In the genomic region with DNA sequence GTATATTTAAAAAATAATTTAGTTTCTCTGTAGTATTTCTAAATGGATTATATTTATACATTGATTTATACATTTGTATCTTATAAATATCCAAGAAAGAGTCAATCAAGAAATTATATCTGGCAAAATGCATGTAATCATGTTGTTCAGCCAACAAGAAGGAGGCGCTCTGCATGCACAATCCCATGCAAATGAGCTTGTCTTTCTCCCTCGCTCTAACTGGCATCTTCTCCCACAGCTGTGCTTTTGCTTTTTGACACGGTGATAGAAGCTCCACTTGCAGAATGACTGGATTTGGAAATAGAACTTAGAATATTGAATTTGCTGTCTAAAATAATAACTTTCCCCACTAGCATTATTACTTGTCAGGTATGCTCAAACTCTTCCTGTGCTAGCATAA, we compare ENCODE assay signal across 23 mouse cellular contexts.
DNase-seq lines count a peak whose midpoint lies in the region; ATAC-seq and TF ChIP-seq lines count a peak whose summit lies in the region.
"Had no signal": no experiment of that assay in that cellular context is flagged by ENCODE, and none has a peak within 500 bp of the region (broad histone marks: within the 10 kb centered on the region; RNA-seq: fewer than 3 reads in every experiment).

No protein-coding gene starts in this region.

- H3K4me2 ChIP-seq in hindbrain, embryonic 13.5 days: no peak overlapping the region
- H3K4me2 ChIP-seq: embryonic facial prominence, embryonic 13.5 days; embryonic facial prominence, embryonic 15.5 days; forebrain, embryonic 12.5 days; forebrain, embryonic 15.5 days had no signal

- TF ChIP-seq CTCF in layer of hippocampus, adult 2 months (conservative IDR thresholded peaks at IDR 0.05): 0 out of 2 replicates have a peak, but pooled peaks have one; percentile 8
- TF ChIP-seq CTCF in brain, embryonic 14.5 days (IDR thresholded peaks at IDR 0.05; ENCODE audit: borderline replicate concordance, extremely low read depth, insufficient read depth, insufficient read length): no peak

- no peaks in the 10 kb centered on the region for H3K36me3 ChIP-seq in hindbrain, embryonic 13.5 days
- H3K36me3 ChIP-seq: embryonic facial prominence, embryonic 13.5 days; embryonic facial prominence, embryonic 15.5 days; forebrain, embryonic 10.5 days; forebrain, embryonic 12.5 days; forebrain, embryonic 15.5 days had no signal

- no peak overlapping the region for H3K27ac ChIP-seq in layer of hippocampus, adult 2 months
- no peak overlapping the region for H3K27ac ChIP-seq in hindbrain, embryonic 13.5 days
- H3K27ac ChIP-seq: embryonic facial prominence, embryonic 13.5 days; embryonic facial prominence, embryonic 15.5 days; forebrain, embryonic 10.5 days; forebrain, embryonic 12.5 days; forebrain, embryonic 15.5 days had no signal

- WGBS in hindbrain, embryonic 13.5 days: 80% methylated on average over 3 of the region's 3 CpGs

- peak; percentile 45; the same call in 1 of the 2 replicates for ATAC-seq in frontal cortex, adult (ENCODE audit: low TSS enrichment)
- ATAC-seq in hindbrain, embryonic 13.5 days (ENCODE audit: low FRiP score): no peak
- ATAC-seq: forebrain, embryonic 15.5 days had no signal

- H3K9me3 ChIP-seq in hindbrain, embryonic 13.5 days: no peaks in the 10 kb centered on the region
- H3K9me3 ChIP-seq: embryonic facial prominence, embryonic 13.5 days; embryonic facial prominence, embryonic 15.5 days; forebrain, embryonic 10.5 days; forebrain, embryonic 12.5 days; forebrain, embryonic 15.5 days had no signal

- no peaks in the 10 kb centered on the region for H3K27me3 ChIP-seq in hindbrain, embryonic 13.5 days
- H3K27me3 ChIP-seq: embryonic facial prominence, embryonic 13.5 days; embryonic facial prominence, embryonic 15.5 days; forebrain, embryonic 12.5 days; forebrain, embryonic 15.5 days had no signal

- peaks cover 10% of the 10 kb centered on the region for H3K4me1 ChIP-seq in hindbrain, embryonic 13.5 days (replicated peaks)
- H3K4me1 ChIP-seq: embryonic facial prominence, embryonic 13.5 days; embryonic facial prominence, embryonic 15.5 days; forebrain, embryonic 15.5 days had no signal

- no peak for TF ChIP-seq POLR2A in brain, embryonic 14.5 days (IDR thresholded peaks at IDR 0.05; ENCODE audit: borderline replicate concordance, extremely low read depth, insufficient read depth, insufficient read length, poor library complexity, severe bottlenecking)

- DNase-seq in frontal cortex, postnatal 14 days (ENCODE audit: low spot score in 2 of 2): no peak
- no peak for DNase-seq in layer of hippocampus, adult 2 months (ENCODE audit: low spot score in 2 of 2)
- DNase-seq in layer of hippocampus, adult 11-12 months (ENCODE audit: low spot score): no peak
- peak; percentile 49 for DNase-seq in brain, adult 2 months (ENCODE audit: low read depth, low spot score)
- peak; percentile 50 for DNase-seq in brain, embryonic 14.5 days (ENCODE audit: low read depth)
- DNase-seq: adrenal gland, adult 2 months; adrenal gland, postnatal 10 days; adrenal gland, postnatal 25 days; cerebellum, adult 11 months; cerebellum, adult 18-20 months; cerebellum, adult 8-10 months; cerebellum, adult 9-11 months; cerebellum, postnatal 14 days; cerebellum, postnatal 36 days; embryo, embryonic 11 days had no signal

- H3K4me3 ChIP-seq in layer of hippocampus, adult 2 months: no peak overlapping the region
- no peak overlapping the region for H3K4me3 ChIP-seq in hindbrain, embryonic 13.5 days
- H3K4me3 ChIP-seq: embryonic facial prominence, embryonic 13.5 days; embryonic facial prominence, embryonic 15.5 days; erythroblast, embryonic 14.5 days; forebrain, embryonic 10.5 days; forebrain, embryonic 12.5 days; forebrain, embryonic 15.5 days had no signal

- no peak overlapping the region for H3K9ac ChIP-seq in hindbrain, embryonic 13.5 days
- H3K9ac ChIP-seq: embryonic facial prominence, embryonic 13.5 days; embryonic facial prominence, embryonic 15.5 days; forebrain, embryonic 12.5 days; forebrain, embryonic 15.5 days had no signal

Comparison
In these comparisons a context has a peak if more than half of its experiments do, and no peak if none do; other contexts are left out.
1. DNase-seq: peak in brain, adult 2 months (single experiment) and brain, embryonic 14.5 days (single experiment); none in frontal cortex, postnatal 14 days (0 of 2), layer of hippocampus, adult 2 months (0 of 2) and layer of hippocampus, adult 11-12 months (single experiment).